Mouse (Mus musculus) kidney, adult 2 months (tissue): ENCODE results near the gene Dhx34.

Experiments
- CTCF ChIP-seq: fragments of 200-500 bp; conservative IDR thresholded peaks from 2 replicates; pipeline ENCODE4 v1.5.1; 2011; ENCODE audit warnings: low read depth, mild to moderate bottlenecking, control low read depth, low read length, moderate library complexity, mixed read lengths; ENCODE audit not compliant: insufficient read depth, insufficient read length
- POLR2A ChIP-seq: fragments of 200-500 bp; IDR thresholded peaks from one replicate; pipeline ENCODE4 v1.6.1; 2011; ENCODE audit warnings: low read depth, low read length, control low read depth

- TF ChIP-seq CTCF (no peak), POLR2A (no peak)
Observed at GRCm38 (mm10) chr7:16263843-16264242, 42.0 kb upstream of the Dhx34 start.
